Mouse (Mus musculus) adrenal gland, postnatal 25 days (tissue): ENCODE results near the gene Rai14. TPM values are rescaled to one million over a fixed set of nuclear protein-coding genes. Genes with fewer than 3 reads are reported as not detected.

Source experiments
- DNase-seq: peaks from one replicate; pipeline ENCODE4 v3.0.0; 2021; ENCODE audit warnings: mixed read lengths
- total RNA-seq: library from RNA; stranded (reverse); gene quantifications from 2 replicates; pipeline ENCODE4 v1.2.3, GENCODE M21; 2021

Rai14 gene
- total RNA-seq, 1 experiment from 2014 or later, result 23.6 TPM

DNA sequence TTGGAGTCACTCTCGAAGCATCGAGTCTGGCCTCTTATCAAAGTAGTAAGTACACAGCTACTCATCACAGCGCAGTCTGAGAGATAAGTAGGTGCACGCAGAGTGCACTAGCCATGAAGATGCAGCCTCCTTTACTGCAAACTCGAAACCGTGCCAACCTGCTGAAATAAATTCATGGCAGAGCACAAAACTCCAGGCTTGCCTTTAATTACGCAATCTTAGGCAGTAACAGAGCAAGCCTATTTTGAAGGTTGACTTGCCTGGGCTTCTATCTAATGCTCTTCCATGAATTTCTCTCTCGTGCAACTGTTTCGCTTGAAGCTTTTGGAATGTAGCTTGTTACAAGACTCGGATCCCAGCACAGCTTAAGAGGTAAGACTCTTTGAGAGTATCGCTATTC lies 25.1 kb downstream of the Rai14 start:
- no peak for DNase-seq

DNA sequence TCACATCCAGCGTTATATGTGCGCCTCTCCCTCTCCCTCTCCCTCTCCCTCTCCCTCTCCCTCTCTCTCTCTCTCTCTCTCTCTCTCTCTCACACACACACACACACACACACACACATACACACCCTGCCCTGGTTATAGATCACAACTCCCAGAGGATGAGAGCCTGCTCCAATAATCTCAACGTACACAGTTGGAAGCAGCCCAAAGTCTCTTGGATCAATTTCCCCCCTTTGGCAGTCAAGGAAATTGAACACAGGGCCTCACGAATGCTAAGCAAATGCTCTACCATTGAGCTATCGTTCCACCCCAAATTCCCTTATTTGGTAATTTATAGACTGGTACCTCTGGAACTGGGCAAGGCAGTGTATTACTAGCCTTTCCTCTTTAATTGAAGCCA lies 25.7 kb downstream of the Rai14 start:
- no peak for DNase-seq

DNA sequence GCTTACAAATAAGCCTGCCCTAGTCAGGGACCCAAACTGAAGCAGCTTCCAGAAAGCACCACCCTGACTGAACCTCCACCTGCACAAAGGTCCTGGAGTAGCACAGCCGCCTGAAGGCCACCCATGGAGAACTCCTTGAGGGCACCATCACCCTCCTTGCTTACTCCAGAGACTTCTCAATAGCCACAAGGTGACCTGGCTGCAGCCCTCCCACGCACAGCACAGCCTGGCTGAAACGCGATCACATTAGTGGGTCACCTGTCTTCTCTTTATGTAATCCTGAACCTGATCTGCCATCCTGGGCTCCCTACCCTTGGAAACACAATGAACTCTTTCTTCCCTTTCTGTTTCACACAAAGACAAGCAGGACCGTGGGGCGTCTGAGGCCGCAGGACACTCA lies 27.1 kb downstream of the Rai14 start:
- DNase-seq, result no peak

GRCm38 (mm10) chr15:10685692-10686430 lies 28.6 kb downstream of the Rai14 start:
- no peak for DNase-seq

- DNase-seq, result no peak
Observed at GRCm38 (mm10) chr15:10683687-10684203, 30.7 kb downstream of the Rai14 start.

GRCm38 (mm10) chr15:10680514-10680913 lies 33.9 kb downstream of the Rai14 start:
- no peak for DNase-seq

- DNase-seq, result no peak
Observed at GRCm38 (mm10) chr15:10679571-10679970, 34.9 kb downstream of the Rai14 start.

GRCm38 (mm10) chr15:10675801-10676200 lies 38.6 kb downstream of the Rai14 start:
- DNase-seq, result no peak

DNA sequence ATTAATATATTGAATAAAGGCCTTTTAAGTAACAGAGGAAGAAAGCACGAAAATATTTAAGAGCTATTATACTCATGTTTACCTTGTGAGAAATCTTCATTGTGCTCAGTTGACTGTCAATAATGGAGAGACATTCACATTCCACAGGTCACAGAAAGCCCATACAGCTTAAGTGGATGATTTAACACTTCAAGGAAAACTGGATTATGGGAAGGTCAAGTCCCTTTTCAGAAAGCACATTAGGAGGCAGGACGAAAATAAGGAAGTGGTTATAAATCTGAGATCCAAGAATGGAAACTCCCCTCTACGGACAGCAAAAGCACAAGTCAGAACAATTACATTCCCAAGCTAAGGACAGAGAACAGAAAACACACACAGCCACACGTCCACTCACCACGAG lies 41.5 kb downstream of the Rai14 start:
- DNase-seq, result no peak

GRCm38 (mm10) chr15:10671868-10672267 lies 42.6 kb downstream of the Rai14 start:
- no peak for DNase-seq

- no peak for DNase-seq
Observed at GRCm38 (mm10) chr15:10670107-10670506, 44.3 kb downstream of the Rai14 start.

DNA sequence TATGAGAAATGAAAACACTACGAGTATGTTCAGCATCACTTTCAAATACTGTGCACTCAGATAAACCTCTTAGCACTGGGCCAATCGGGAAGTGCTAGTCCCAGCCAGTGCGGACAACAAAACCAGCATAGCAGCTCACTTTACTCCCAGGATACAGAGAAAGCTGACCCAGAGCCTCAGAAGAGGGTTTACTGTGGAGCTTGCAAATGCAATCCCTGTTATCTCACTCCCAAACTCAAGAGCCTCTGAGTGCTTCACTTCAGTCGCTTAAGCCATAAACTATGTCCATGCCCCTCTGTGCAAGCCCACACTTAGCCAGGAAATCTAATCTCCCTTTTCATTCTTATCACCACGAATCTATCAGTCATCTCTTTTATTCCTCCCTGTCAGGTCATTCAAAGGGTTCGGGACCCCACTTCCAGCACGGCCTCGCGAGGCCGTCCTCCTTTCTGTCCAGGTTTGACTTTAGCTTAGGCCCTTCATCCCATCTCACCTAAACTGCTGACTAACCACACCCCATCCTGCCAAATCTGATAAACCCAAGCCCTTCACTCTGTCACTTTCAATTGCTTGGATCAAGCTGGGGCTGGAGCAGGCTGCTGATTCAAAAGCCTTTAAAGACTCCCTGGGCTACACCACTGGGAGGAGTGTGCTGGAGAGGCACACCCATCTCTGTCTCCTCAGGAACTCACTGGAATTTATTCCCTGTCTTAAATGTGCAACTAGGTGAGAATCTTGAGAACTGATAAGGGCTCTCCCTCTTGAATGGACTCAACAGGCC lies 46.1 kb downstream of the Rai14 start:
- DNase-seq, result no peak

- DNase-seq, result no peak
Observed at GRCm38 (mm10) chr15:10665816-10666215, 48.6 kb downstream of the Rai14 start.

- no peak for DNase-seq
Observed at GRCm38 (mm10) chr15:10664529-10664898, 49.9 kb downstream of the Rai14 start.

- DNase-seq, result no peak
Observed at GRCm38 (mm10) chr15:10663793-10664528, 50.5 kb downstream of the Rai14 start.

GRCm38 (mm10) chr15:10661961-10662606 lies 52.3 kb downstream of the Rai14 start:
- no peak for DNase-seq

GRCm38 (mm10) chr15:10658803-10659202 lies 55.6 kb downstream of the Rai14 start:
- DNase-seq, result no peak

- no peak for DNase-seq
Observed at GRCm38 (mm10) chr15:10656146-10656545, 58.3 kb downstream of the Rai14 start.

DNA sequence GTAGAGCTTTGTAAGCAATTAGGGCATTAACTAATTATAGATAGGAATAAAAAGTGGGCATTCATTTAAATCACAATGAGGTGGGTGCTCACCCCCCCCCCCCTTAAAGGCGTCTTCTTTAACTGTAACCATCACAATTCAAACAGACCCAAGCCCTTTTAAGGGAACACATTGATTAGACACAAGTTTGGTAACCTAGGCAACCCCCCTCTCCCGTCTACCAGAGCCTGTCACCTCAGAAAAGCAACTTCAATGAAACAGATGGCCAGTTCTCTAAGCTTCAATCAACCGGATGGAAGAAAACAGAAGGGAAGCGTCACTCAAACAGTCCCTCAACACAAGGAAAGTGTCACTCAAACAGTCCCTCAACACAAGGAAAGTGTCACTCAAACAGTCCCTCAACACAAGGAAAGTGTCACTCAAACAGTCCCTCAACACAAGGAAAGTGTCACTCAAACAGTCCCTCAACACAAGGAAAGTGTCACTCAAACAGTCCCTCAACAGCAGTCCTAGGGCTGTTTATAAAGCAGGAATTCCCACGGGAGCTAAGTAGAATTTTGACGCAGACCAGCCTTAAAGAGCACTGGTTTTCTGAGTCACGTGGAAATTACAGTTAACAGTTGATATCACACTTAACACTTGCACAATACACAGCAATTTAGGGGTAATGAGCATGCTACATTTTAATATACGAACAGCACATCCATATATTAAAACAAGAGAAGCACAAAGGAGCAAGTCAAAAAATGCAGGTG lies 59.1 kb downstream of the Rai14 start:
- DNase-seq, result no peak

GRCm38 (mm10) chr15:10654696-10655095 lies 59.7 kb downstream of the Rai14 start:
- DNase-seq, result no peak

DNA sequence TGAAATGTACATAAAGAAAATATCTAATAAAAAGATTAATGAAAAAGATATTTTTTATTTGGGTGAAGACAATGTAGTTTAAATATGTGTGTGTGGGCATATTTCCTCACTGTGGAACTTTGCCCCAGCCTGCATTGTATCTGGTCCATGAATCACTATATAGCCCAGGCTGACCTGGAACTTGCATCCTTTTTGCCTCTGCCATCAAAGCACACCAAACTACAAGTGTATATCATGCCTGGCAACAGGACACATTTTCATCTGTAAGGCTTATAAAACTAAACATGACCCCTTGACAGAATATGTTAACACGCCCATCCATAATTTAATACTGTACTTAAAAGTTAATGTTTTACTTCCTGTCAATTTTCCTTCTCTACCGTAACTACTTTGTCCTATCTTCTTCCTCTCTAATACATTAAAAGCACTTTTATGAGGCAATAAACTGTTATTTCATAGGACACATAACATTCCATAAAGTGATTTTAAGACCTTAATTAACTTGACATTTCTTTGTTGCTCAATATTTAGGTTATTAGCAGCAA lies 61.4 kb downstream of the Rai14 start:
- no peak for DNase-seq
